Mouse (Mus musculus): Measurements from ENCODE around the gene Myo1d.

GRCm38 (mm10) chr11:80698721-80699120 is 81.1 kb downstream of the Myo1d start:
- no peak for TF ChIP-seq CTCF (IDR thresholded peaks at IDR 0.05; ENCODE audit: control insufficient read depth, insufficient read depth, insufficient read length)
- no peak for TF ChIP-seq MYOG (IDR thresholded peaks at IDR 0.05; ENCODE audit: control insufficient read depth, extremely low read depth, insufficient read length)
- no peak for TF ChIP-seq MAX (IDR thresholded peaks at IDR 0.05)
- no peak for TF ChIP-seq CEBPB (IDR thresholded peaks at IDR 0.05; ENCODE audit: low read depth)

All from C2C12 (cell line).